In the genomic region with DNA sequence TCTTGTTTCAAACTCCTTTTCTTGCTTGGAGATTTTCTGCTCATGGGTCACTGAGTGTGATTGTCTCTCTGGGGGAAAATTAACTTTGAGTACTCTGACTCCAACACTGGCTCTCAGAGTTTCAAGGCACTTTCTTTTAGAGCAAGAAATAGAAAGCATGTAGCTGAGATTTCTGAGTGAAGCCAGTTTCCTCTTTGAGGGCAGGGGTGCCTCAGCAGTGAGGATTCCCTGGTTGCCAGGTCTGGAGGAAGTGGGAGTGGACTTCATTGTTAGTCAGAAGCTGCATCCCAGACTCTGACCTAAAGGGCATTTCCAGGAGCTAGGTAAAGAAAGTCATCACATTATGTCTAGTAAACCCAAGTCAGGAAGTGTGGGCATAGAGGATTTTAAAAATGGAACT, we compare ENCODE assay signal across 10 mouse cellular contexts. TPM values are rescaled to one million over a fixed set of nuclear protein-coding genes. Genes with fewer than 3 reads are reported as not detected.
DNase-seq lines count a peak whose midpoint lies in the region; ATAC-seq and TF ChIP-seq lines count a peak whose summit lies in the region.
"Had no signal": no experiment of that assay in that cellular context is flagged by ENCODE, and none has a peak within 500 bp of the region (broad histone marks: within the 10 kb centered on the region; RNA-seq: fewer than 3 reads in every experiment).

No protein-coding gene starts in this region.

- peak overlapping the region; percentile 21; the same call in 1 of the 2 replicates for H3K4me2 ChIP-seq in forebrain, embryonic 12.5 days
- H3K4me2 ChIP-seq in forebrain, embryonic 15.5 days (replicated peaks), result no peak overlapping the region; the same call in 1 of the 2 replicates
- peak overlapping the region; percentile 17; the same call in 1 of the 2 replicates for H3K4me2 ChIP-seq in neural tube, embryonic 11.5 days (ENCODE audit: low read depth)
- peak overlapping the region; percentile 35 for H3K4me2 ChIP-seq in stomach, postnatal 0 days (replicated peaks; ENCODE audit: low read depth)

- H3K4me1 ChIP-seq in forebrain, embryonic 12.5 days, result peaks cover 24% of the 10 kb centered on the region
- no peaks in the 10 kb centered on the region for H3K4me1 ChIP-seq in forebrain, embryonic 15.5 days
- H3K4me1 ChIP-seq in neural tube, embryonic 11.5 days (ENCODE audit: control insufficient read depth, insufficient read depth, low read length), result peaks cover 3% of the 10 kb centered on the region; the same call in 1 of the 2 replicates
- peaks cover 2% of the 10 kb centered on the region; the same call in 1 of the 2 replicates for H3K4me1 ChIP-seq in stomach, postnatal 0 days (replicated peaks; ENCODE audit: control insufficient read depth, insufficient read depth)

- no peak for TF ChIP-seq EP300 in stomach, postnatal 0 days (optimal IDR thresholded peaks at IDR 0.05)

- no peak for DNase-seq in neural tube, embryonic 11.5 days (ENCODE audit: low spot score)
- no peak for DNase-seq in neural tube, embryonic 10.5 days (ENCODE audit: extremely low spot score, low spot score)
- DNase-seq in kidney, postnatal 25 days, result peak; percentile 30 to 57
- no peak for DNase-seq in stomach, postnatal 0 days (ENCODE audit: low spot score)
- DNase-seq in thymus, postnatal 36 days, result no peak
- no peak for DNase-seq in left cerebral cortex, postnatal 10 days (ENCODE audit: extremely low spot score in 1 of 2, low spot score in 2 of 2)
- DNase-seq: cerebellum, adult 18-20 months; layer of hippocampus, adult 9-11 months had no signal

- no peaks in the 10 kb centered on the region for H3K27me3 ChIP-seq in forebrain, embryonic 12.5 days
- H3K27me3 ChIP-seq in forebrain, embryonic 15.5 days, result no peaks in the 10 kb centered on the region
- peaks cover 16% of the 10 kb centered on the region for H3K27me3 ChIP-seq in neural tube, embryonic 11.5 days (ENCODE audit: control insufficient read depth, insufficient read depth, low read length)
- H3K27me3 ChIP-seq in stomach, postnatal 0 days (ENCODE audit: control insufficient read depth, insufficient read depth, low read length), result no peaks in the 10 kb centered on the region

- no peak overlapping the region for H3K27ac ChIP-seq in forebrain, embryonic 12.5 days
- H3K27ac ChIP-seq in forebrain, embryonic 15.5 days (replicated peaks), result no peak overlapping the region
- no peak overlapping the region for H3K27ac ChIP-seq in neural tube, embryonic 11.5 days (ENCODE audit: low read depth, low read length)
- peak overlapping the region; percentile 59; the same call in 1 of the 2 replicates for H3K27ac ChIP-seq in stomach, postnatal 0 days (replicated peaks)

- H3K4me3 ChIP-seq in forebrain, embryonic 12.5 days (replicated peaks), result no peak overlapping the region
- no peak overlapping the region for H3K4me3 ChIP-seq in forebrain, embryonic 15.5 days
- H3K4me3 ChIP-seq in neural tube, embryonic 11.5 days (ENCODE audit: low read depth, low read length), result no peak overlapping the region
- no peak overlapping the region for H3K4me3 ChIP-seq in stomach, postnatal 0 days (ENCODE audit: low read depth, low read length)

- no peak overlapping the region; the same call in 1 of the 2 replicates for H3K9ac ChIP-seq in forebrain, embryonic 12.5 days
- H3K9ac ChIP-seq in forebrain, embryonic 15.5 days (replicated peaks), result no peak overlapping the region
- H3K9ac ChIP-seq in neural tube, embryonic 11.5 days (ENCODE audit: low read length), result no peak overlapping the region
- H3K9ac ChIP-seq in stomach, postnatal 0 days (ENCODE audit: low read length), result no peak overlapping the region

- TF ChIP-seq CTCF in stomach, postnatal 0 days (IDR thresholded peaks at IDR 0.05; ENCODE audit: low read depth), result no peak

- no peaks in the 10 kb centered on the region for H3K9me3 ChIP-seq in forebrain, embryonic 12.5 days
- no peaks in the 10 kb centered on the region for H3K9me3 ChIP-seq in forebrain, embryonic 15.5 days
- no peaks in the 10 kb centered on the region for H3K9me3 ChIP-seq in neural tube, embryonic 11.5 days (ENCODE audit: control insufficient read depth, low read length)
- H3K9me3 ChIP-seq in stomach, postnatal 0 days (ENCODE audit: control insufficient read depth, low read length), result no peaks in the 10 kb centered on the region

- intact Hi-C loops in left cerebral cortex, postnatal 10 days (cut with DNase I), result no loop called here

- ATAC-seq in forebrain, embryonic 12.5 days (ENCODE audit: low FRiP score), result no peak
- no peak for ATAC-seq in forebrain, embryonic 15.5 days (replicated peaks)
- ATAC-seq in neural tube, embryonic 11.5 days (ENCODE audit: insufficient read depth, low FRiP score, low TSS enrichment), result no peak
- ATAC-seq in stomach, postnatal 0 days (ENCODE audit: low FRiP score, low TSS enrichment), result no peak

- H3K36me3 ChIP-seq in forebrain, embryonic 12.5 days (replicated peaks), result no peaks in the 10 kb centered on the region
- no peaks in the 10 kb centered on the region for H3K36me3 ChIP-seq in forebrain, embryonic 15.5 days
- H3K36me3 ChIP-seq in neural tube, embryonic 11.5 days (ENCODE audit: control insufficient read depth, insufficient read depth, low read length), result no peaks in the 10 kb centered on the region
- H3K36me3 ChIP-seq in stomach, postnatal 0 days (ENCODE audit: control insufficient read depth, insufficient read depth, low read length), result no peaks in the 10 kb centered on the region

RNA-seq across cellular contexts. Expression of gene Ppfibp1, which starts 2.3 kb away (rescaled TPM):
- polyA plus RNA-seq in forebrain, embryonic 12.5 days (2016; fragmentation: Nextera tagmentation; extraction: Ambion mirVana), result 24.9 and 29.9 TPM in 2 replicates
- polyA plus RNA-seq in forebrain, embryonic 15.5 days (2015; fragmentation: Nextera tagmentation; extraction: Ambion mirVana), result 14.2 and 19.4 TPM in 2 replicates
- polyA plus RNA-seq in neural tube, embryonic 11.5 days (2014; fragmentation: Nextera tagmentation; extraction: Ambion mirVana), result 28.7 and 30.5 TPM in 2 replicates
- polyA plus RNA-seq in stomach, postnatal 0 days (2015; fragmentation: Nextera tagmentation; extraction: Ambion mirVana), result 26.1 and 29.8 TPM in 2 replicates
- 100 to 1,000 TPM in 1 of 2 experiments, 10 to 100 TPM in 1; 96.3 to 100 TPM for total RNA-seq in left cerebral cortex, postnatal 10 days (2021)

RNA-seq across cellular contexts. Expression of gene Smco2, which starts 40.7 kb away (rescaled TPM):
- polyA plus RNA-seq in forebrain, embryonic 12.5 days (2016; fragmentation: Nextera tagmentation; extraction: Ambion mirVana), result not detected in 2 replicates
- not detected in 2 replicates for polyA plus RNA-seq in forebrain, embryonic 15.5 days (2015; fragmentation: Nextera tagmentation; extraction: Ambion mirVana)
- polyA plus RNA-seq in neural tube, embryonic 11.5 days (2014; fragmentation: Nextera tagmentation; extraction: Ambion mirVana), result not detected in 2 replicates
- polyA plus RNA-seq in stomach, postnatal 0 days (2015; fragmentation: Nextera tagmentation; extraction: Ambion mirVana), result not detected in 2 replicates
- total RNA-seq in left cerebral cortex, postnatal 10 days (2021), result not detected

Comparison
In these comparisons a context has a peak if more than half of its experiments do, and no peak if none do; other contexts are left out.
1. DNase-seq: peak in kidney, postnatal 25 days (2 of 2); none in neural tube, embryonic 11.5 days (single experiment), neural tube, embryonic 10.5 days (single experiment), stomach, postnatal 0 days (single experiment), thymus, postnatal 36 days (0 of 2) and left cerebral cortex, postnatal 10 days (0 of 2).